Mouse (Mus musculus) left cerebral cortex, postnatal 10 days (tissue): ENCODE data around the gene Vps51. TPM values are rescaled to one million over a fixed set of nuclear protein-coding genes. Genes with fewer than 3 reads are reported as not detected.

ENCODE experiments used
- DNase-seq, 2 experiments: peaks; one replicate each; pipeline ENCODE4 v3.0.0; 2021 to 2022; ENCODE audit warnings: low spot score in 2 of 2, mixed read lengths in 1 of 2; ENCODE audit errors: extremely low spot score in 1 of 2
- intact Hi-C: fragments of 180-260 bp; cut with DNase I; formaldehyde crosslinking; loops from one replicate; pipeline ENCODE4 v1.15.1; 2025
- total RNA-seq, 2 experiments: library from RNA; stranded (reverse); gene quantifications; 2 replicates each; pipeline ENCODE4 v1.2.3; 2021

Gene Vps51
- total RNA-seq, 2 experiments from 2014 or later: 90.8 to 94.8 TPM

DNA sequence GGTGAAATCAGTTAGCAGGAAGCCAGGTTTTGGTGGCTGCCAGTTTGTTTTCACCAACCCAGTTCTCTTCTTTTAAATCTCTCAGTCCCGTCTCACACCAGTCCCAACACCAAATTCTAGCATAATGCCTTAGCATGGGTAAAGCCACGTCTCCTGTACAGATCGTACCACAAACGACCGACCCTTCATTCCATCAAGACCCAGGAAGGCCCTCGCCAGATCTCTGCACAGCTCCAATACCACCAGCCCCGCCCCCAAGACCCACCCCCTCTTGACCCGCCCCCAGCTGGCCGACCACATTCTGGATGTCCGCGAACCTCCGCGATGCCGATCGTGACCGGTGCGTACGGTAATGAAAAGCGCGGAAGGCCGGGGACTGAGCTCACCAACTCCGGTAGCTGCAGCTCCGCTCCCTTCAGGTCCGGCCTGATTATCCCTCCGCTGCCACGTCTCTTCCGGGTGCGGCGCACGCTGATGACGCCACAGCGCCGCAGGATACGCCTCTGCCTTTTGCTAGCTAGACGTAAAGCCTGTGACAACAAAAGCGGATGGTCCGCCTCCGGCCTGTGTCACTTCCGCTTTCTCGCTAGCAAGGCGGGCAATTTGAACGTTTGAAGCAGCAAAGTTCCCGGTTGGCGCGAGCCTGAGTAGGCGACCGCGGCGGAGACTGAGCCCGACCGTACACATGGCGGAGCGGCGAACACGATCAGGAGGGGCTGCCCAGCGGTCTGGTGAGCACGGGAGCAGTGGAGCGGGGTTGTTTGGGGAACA lies 7.6 kb upstream of the Vps51 start, which contains the start of the genes Zfpl1 and Cdca5:
Gene Zfpl1, minus strand, starts transcription at position 479 of the 771 bp plus-strand sequence.
Gene Cdca5, plus strand, starts transcription at position 506 of the 771 bp plus-strand sequence.
- intact Hi-C loops: no loop called here
- peak; percentile 97 for DNase-seq

DNA sequence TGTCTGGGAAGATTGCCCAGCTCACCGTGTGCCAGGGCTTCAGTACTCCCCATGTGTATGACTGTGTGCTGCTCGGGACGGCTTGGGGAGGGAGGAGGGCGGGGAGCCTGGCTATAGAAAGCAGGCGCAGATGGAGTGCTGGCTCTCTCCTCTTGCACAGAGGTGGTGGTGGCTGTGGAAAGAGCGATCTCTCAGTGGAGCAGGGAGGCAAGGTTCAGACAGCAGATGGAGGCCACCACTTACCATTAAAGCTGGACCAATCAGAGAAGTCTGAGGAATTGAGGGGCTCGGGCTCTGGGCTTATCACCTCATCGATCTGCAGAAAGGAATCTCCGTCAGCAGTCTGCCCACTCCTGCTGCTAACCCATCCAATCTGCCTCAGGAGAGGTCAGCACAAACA lies 5.1 kb upstream of the Vps51 start, which contains the start of gene Gm28374:
Gene Gm28374, minus strand, starts transcription at position 101 of the 400 bp plus-strand sequence.
- intact Hi-C loops: no loop called here
- no peak for DNase-seq

DNA sequence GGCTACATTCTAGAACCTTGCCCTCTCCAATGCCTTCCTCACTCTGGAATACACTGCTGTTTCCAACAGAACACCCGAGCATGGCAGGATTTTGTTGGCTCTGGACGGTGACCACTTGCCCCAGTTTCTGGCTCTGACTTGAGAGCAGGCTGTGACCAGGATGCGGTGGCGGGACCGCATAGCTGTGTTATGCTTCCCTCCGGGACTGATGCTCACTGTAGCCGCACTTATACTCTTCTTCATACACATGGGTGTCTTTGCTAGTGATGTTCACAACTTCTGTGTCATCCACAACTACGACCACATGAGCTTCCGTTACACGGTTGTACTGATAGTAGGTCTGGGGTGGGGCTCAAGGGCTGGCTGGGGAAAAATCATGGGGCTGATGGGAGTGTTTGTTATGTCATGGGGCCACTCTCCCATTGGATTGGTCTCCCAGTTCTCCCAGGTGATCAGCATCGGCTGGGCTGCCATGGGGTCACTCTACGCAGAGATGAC lies 3.0 kb upstream of the Vps51 start, which contains the start of gene Tmem262:
Gene Tmem262, plus strand, starts transcription at position 51 of the 498 bp plus-strand sequence.
- DNase-seq: no peak
- intact Hi-C loops: loop anchor here (5.0 kb wide), 1 partner anchor 37 kb away; the partner anchor contains the start of gene Sac3d1

DNA sequence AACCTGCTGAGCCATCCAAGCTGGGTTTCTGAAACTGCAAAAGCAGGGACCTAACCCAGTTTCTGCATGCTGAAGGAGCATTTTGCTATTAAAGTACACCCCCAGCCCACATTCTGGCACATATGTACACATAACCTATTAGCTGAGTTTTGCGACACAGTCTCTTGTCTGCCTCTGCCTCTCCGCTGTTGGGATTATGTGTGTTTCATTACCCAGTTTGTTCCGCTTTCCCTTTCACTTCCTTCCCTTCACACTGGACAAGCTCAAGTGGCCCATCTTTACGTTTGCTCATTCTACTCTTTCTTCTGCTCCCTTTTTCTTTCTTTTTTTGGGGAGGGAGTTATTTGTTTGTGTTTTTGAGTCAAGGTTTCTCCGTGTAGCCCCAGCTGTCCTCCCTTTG lies 3.1 kb downstream of the Vps51 start:
- no peak for DNase-seq
- intact Hi-C loops: no loop called here

DNA sequence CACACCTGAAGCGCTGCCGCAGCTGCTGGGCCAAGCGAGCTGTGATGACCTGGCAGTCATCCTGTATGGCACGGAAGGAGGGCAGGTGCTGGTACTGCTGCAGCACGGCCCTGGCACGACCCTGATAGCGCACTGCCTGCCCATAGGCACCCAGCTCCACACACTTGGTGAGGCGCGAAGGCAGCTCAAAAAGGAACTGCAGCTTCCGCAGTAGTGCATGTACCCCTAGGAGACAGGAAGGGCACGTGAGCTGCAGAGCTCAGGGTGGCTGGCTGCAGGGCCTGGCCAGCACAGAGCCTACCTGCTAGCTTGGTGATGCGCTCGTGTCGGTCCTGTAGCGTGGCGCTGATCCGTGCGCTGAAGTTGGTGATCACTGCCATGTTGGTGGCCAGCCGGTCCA lies 5.8 kb downstream of the Vps51 start:
- intact Hi-C loops: no loop called here
- no peak for DNase-seq

DNA sequence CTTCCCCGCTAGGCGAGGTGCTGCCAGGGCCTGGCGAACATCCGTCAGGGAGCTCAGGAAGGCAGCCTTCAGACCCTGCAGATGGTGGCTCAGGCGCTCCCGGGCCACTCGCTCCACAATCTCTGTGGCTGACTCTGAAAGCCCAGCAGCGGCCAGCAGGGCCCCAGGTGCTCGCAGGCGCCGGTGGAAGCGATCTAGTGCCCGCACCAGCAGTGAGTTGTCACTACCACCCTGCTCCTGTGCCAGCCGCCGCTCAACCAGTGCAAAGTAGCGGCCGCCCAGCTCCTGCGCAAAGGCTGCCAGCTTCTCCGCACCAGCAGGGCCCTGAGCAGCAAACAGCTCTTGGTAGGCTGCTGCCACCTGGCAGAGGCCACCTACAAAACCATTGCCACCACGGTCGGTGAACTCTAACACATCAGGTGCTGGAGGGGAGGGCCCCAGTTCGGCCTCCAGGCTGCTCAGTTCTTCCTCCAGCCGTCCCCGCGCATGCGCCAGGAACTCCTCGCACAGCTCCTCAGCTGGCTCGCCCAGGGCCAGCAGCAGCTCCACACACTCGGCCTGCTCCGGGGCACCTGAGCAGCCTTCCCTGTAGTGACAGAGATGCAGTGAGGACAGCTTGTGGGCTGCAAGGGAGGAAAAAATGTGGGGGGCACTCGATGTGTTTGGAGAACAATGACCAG lies 6.3 kb downstream of the Vps51 start:
- no peak for DNase-seq
- intact Hi-C loops: no loop called here

DNA sequence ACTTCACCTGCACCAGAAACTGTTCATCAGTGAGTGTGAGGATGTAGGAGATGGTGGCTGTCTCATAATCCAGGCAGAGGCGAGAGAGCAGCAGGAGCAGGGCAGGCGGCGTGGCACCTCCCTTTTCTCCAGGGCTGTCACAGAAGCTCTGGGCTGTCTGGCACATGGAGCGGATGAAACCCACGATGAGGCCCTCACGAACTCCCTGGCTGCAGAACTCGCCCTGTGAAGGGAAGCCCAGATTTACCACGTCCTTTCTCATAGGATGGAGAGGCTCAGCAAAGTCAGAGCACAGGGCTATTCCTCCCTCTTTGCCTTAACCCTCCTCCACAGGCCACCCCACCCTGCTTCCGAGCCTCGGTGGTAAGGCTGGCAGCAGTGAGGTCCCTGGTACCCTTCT lies 7.2 kb downstream of the Vps51 start:
- DNase-seq: no peak
- intact Hi-C loops: no loop called here

DNA sequence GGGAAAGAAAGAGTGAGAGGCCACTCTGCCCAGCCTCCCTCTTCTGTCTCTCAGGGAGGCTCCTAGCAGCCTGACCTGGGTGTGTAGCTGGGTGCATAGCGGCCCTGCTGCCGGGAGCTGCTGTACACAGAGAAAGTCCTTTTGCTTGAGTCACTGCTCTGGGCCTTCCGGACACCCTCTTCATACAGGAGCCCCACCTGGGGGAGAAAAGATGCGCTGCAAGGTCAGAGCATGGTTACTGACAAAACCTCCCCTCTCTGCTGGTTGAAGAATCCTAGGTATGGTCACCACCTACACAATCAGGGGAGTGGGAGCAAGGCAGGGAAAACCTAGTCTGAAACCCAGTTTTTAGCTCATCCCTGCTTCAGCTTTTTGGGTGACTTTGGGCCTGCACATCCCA lies 8.1 kb downstream of the Vps51 start:
- intact Hi-C loops: no loop called here
- DNase-seq: no peak

DNA sequence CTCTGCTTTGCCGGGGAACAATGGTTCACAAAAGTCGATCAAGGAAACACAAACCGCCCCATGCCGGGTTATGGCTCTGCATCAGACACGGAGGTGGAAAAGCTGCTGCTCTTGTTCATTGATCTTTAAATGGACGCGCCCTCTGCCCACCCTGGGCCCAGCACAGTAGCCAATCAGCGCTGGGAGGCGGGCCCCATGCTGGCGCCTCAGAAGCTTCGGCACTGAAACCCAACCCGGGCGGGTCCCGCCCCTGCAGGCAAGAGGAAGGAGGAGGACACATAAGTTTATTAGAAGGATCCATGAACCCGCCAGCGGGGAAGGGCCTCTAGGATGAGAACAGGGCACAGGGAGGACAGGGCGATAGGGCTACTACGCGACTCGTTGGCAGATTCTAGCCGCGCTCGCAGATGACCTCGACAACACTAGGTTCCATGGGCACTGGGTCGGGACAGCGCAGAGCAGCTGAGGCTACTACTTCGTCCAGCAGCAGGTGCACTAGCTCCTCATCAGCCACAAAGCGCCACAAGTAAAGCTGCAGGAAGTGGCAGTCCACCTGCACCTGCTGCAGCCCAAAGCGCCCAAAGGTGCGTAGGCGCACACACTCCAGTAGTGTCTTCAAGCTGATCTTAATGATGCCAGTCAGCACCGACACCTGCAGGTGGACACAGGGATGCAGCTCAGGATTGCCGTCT lies 9.2 kb downstream of the Vps51 start, which contains the start of gene Tm7sf2:
Gene Tm7sf2, minus strand, starts transcription at position 650 of the 692 bp plus-strand sequence.
- intact Hi-C loops: no loop called here
- DNase-seq: peak; percentile 91 to 94

DNA sequence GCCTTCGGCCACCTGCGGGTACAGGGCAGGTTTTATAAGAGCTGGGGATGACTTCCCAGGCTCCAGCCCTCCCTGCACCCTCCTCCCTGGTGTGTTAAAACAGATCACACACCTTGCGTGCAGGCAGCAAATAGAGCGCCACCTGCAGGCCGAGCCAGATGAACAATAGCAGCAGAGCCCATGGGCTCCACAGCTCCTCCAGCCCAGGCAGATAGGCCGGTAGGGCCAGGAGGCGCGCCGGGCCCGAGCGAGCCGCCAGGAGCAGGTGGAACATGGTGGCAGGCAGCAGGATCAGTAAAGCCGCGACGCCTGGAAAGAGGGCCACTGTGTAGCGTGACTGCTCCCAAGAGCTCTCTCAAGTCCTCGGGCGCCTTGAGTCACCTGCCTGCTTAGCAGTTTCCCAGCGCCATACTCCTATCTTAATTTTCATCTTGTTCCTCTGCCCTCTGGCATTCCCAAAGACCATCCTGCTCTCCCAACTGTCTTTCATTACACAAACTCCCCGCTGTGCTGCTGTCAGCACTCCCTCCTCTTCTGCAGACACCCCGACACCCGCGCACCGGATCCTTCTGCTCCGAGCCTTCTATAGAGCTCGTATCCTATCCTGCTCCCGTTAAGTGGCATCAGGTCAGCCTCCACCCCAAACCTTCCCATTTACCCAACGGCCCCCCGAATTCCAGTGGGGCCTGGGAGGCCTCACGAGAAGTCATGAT lies 9.9 kb downstream of the Vps51 start:
- peak; percentile 72 to 90 for DNase-seq
- intact Hi-C loops: no loop called here

DNA sequence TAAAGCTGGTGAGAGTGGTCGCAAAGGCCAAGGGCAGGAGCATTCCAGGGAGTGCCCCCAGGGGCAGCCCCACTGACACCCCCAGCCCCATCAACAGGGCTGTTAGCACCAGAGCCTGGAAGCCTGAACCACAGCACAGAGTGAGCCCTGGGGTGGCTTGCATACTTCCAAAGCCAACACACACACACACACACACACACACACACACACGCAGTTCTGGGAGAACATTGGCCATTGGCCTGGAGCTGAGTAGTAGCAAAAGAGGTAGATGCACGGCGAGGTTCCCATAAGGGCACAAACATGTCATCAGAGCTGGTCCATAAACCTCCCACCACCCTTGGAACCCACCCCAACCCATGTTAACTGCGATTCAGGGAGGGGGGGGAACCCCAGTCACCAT lies 10.5 kb downstream of the Vps51 start:
- intact Hi-C loops: no loop called here
- DNase-seq: peak in 1 of 2 experiments; percentile 50

DNA sequence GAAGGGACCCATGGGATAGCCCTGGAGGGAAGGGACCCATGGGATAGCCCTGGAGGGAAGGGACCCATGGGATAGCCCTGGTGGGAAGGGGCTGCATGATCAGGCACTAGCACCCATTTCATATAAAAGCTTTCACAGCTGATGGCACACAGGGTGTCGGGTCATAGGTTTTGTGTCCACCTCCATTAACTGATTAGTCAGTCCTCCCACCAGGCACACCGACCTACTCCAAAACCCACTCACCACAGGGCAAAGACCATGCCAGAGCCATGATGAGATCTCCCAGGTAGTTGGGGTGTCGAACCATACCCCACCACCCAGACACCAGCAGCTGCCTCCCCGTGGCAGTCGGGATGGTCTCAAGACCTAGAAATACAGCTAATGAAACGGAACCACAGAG lies 13.9 kb downstream of the Vps51 start:
- intact Hi-C loops: no loop called here
- no peak for DNase-seq

DNA sequence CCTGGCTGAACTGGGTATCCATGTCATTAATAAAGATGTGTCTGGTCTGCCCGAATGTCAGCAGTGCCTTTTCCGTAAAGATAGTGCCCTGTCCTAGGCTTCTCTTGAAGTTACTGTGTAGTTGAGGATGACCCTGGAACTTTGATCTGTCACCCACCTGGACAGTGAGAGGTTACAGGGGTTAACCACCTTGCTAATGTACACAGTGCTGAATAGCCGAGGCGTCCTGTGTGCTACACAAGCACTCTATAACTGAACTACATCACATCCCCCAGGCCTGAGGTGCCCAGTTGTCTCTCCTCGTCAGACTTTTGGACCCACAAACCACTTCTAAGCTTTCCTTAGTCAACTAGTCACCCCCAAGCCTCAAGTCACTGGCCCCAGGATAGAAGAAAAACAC lies 14.6 kb downstream of the Vps51 start:
- intact Hi-C loops: no loop called here
- DNase-seq: no peak

DNA sequence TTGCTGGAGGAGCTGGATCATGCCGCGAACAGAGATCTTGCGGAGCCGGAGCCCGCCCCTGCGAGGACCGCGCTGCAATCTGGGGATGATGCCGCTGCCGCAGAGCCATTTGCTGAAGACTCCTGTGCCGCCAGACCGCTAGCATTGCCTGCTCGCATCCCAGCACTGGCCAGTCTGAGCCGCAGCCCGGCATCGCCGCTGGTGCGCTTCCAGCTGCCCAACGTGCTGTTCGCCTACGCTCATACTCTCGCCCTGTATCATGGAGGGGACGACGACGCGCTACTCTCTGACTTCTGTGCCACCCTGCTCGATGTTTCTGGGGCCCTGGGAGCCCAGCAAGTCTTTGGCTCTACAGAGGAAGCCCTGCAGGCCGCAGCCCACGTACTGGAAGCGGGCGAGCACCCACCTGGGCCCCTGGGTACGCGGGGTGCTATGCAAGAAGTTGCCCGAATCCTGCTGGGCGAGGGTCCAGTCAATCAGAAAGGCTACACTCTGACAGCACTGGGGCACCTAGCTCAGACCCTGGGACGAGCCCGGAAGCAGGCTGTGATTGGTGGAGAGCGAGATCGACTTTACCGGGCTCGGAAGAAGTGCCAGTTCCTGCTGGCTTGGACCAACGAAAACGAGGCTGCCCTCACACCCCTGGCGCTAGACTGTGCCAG lies 15.3 kb downstream of the Vps51 start:
- DNase-seq: peak in 1 of 2 experiments; percentile 63
- intact Hi-C loops: no loop called here

DNA sequence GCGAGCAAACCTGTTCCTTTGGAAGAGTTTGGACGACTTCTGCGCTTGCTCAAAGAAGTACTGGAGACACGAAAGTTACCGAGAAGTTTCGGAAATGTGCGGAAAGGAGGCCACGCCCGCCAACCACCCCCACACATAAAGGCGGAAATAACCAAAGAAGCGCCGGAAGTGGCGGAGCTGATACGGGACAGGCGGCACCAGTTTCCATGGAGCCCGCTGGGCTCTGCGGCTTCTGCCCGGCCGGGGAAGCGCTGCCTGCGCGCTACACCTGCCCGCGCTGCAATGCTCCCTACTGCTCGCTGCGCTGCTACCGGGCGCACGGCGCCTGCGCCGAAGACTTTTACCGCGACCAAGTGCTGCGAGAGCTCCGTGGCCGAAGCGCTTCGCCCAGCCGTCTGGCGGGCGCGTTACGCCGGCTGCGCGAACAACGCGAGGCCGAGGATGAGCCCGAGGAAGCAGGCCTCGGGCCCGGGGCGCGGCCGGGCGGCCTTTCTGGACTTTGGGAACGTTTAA lies 16.0 kb downstream of the Vps51 start, which contains the start of gene Znhit2:
Gene Znhit2, plus strand, starts transcription at position 172 of the 513 bp plus-strand sequence.
- peak; percentile 94 to 95 for DNase-seq
- intact Hi-C loops: no loop called here

DNA sequence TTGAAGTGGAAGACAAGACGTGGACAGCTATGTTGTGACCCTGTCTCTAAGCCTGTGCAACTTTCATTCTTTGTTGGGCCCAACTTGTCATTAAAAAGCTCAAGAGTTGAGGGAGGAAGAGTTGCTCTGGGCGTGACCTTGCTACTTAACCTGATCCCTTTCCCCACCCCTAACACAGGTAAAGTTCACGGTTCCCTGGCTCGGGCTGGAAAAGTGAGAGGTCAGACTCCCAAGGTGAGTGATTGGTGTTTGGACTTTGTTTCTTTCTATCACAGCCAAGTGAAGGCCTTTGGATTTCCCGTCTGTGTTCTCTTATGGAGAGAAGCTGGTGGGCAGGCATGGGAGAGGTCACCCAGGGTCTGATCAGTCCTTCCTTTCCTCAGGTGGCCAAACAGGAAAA lies 18.1 kb downstream of the Vps51 start:
- no peak for DNase-seq

DNA sequence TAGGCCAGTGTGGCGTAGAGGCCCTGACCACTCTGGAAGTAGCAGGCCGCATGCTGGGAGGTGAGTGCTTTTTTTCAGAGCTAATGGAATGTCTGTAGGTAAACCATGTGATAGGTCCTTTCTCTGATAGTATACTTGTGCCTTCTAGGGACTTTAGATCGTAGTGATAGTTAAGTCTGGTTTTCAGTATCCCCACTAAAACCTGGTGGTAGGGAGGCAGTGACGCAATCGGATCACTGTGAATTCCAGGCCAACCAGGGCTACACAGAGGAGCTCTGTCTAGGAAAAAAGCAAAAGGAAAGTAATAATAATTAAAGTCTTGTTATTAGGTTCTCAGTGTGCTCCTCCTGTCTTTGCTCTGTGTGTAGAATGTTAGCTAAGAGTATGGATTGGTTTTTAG lies 18.5 kb downstream of the Vps51 start:
- no peak for DNase-seq
- intact Hi-C loops: no loop called here

More for the DNA sequence above, 18.1 kb downstream of the Vps51 start:
- intact Hi-C loops: no loop called here
